Mouse (Mus musculus) spleen, adult 18-20 months (tissue): ENCODE measurements at regions not wholly inside any gene's neighbourhood (a gene's known extent, or its start where the extent isn't known, plus 50 kb on each side); places are given as distances from the start of the nearest gene placed in this dataset.

ENCODE experiments used
- DNase-seq, 2 experiments: peaks; one replicate each; pipeline ENCODE4 v3.0.0; 2022; ENCODE audit warnings: mixed read lengths in 2 of 2

DNA sequence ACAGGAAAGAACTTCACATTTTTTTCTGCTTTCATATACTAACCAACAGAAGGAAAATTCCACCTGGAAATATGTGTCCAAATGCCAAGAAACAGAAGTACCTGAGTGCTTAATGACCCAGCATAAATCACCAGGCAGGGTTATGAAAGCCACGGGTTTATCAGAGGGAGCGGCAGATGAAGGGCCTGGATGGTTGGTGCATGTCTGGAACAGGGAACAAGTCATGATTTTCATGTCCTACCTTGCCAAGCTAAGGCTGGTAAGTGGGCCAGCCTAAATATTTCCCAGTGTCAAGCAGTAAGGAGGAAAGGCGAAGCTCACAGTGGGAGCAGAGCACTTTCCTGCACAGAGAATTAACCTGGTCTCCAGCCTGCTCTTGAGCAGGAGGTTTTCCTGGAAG is 132.3 kb upstream of the Foxq1 start:
- no peak for DNase-seq

DNA sequence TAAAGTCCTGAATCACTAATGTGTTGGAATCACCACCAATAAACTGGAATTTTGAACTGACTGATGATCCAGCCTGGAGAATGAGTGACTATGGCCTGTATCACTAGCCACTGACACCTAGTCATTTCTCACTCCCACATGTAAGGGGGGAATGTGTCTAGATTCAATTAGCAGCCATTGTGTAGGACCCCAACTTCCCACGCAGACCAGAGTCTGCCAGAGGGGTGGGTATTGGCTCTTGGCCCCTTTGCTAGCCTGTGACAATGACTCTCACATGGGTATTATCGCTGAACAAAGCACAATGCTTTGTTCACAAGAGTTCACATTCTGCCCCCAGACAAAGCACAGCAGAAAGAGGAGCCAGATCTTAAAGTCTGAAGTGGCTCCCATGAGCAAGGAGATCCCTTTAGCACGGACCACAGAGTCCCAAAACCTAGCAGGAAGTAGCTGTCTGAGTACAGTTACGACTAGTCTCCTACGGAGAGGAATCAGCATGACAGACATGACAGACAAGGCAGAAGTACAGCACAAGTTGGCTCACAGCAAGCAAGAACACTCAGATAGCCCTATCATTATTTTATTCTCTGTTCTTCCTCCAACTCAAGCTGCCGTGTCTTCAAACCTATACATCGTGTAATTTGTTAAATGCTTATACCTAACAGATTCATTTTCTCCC is 130.0 kb upstream of the Foxq1 start:
- DNase-seq = no peak

DNA sequence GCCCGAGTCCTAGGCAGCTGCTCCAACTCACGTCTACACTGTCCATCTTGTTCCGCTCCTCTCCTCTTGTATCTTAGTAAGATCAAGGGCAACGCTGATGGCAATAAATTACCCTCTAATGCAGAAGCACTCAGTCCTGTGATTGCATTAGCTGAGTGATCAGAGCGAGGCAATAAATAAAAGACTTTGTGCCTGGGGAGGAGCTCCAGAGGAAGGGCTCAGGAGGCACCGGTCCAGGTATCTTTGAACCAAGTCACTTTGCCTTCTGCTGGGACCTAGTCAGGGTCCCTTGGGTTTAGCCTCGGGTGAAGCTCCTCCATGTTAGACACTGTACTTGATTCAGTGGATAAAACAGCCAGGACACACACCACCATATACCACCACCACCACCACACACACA is 119.5 kb upstream of the Foxq1 start:
- DNase-seq = no peak

DNA sequence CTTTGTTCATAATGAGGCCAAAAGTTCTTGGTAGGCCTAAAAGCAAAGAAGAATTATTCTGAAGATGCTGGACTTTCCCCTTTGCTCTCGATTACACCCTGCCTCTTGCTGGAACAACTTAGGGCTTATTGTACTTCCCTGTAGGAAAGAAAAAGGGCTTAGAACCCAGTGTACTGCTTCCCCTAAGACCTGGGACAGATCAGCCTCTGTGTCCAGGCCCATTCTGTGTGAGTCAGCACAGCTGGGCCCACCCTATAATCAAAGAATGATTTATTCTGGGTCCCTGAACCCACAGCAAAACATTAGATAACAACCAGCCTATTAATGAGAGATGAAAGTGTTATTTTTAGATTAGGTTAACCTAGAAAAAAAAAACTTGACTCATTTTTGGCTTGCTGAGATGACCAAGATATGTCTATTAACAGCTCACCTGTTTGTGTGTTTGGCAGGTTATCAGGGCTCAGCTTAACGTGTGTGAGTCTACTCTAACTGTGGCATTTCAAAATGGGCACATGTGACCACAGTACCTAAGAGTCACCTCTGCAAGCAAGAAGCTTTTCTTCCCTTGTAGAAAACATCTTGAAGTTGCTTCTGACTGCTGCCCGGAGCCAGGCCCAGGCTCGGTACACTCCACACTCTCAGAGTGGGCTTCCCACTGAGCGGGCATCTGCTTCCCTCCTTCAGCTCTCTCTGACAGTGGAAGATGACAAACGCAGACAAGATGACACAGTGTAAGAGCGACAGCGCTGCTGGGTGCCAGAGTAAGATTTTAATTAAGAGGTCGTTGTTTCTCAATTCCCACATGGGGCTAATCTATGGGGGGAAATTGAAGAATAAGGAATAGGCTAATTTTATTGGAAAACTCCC is 115.9 kb upstream of the Foxq1 start:
- no peak for DNase-seq

DNA sequence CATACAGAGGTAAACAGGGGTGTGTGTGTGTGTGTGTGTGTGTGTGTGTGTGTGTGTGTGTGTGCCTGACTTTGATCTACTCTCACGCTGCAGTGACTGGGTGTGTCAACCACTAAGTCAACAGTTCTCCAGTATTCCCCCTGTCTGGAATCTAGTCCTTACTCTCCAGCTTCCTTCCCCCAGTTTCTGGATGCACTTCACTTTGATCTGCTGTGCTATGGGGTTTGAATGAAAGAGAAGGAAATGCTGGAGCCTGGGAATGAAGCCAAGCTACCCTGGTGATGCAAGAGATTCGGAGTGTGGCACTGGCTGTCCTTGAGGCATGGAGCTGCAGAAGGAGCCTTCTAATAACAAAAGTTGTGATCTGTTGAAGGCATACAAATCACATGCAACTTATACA is 97.1 kb upstream of the Foxq1 start:
- no peak for DNase-seq

DNA sequence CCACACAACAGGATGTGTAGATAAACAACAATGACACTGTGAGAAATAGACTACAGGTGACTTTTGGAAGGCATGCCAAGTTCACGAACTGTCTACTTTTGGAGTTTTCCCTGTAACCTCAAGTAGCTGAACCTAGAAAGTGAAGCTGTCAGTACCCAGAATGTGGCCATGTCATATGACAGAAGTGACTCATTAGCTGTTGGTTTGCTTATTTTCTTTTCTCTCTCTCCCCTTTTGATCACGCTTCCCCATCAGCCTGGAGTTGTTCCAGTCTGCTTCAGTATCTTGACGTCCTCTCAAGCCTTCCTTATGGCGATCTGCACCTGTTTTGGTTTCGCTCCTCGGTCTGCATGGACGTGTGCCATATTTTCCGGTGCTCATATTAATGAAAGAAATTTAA is 90.8 kb upstream of the Foxq1 start:
- DNase-seq = no peak

DNA sequence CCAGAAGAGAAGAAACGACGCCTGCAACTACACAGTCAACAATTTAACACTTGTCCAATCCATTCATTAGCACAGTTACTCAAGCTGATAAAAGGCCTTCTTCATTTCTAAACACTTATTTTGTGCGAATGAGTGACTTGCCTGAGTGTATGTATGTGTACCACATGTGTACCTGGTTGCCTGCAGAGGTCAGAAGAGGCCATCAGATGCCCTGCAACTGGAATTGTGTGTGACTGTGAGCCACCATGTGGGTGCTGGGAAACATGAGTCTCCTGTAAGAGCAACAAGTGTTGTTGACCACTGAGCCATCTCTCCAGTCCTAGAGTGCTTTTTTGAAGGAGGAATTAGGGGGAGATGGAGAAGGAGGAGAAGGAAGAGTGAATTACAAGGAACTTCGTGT is 90.2 kb upstream of the Foxq1 start:
- no peak for DNase-seq

DNA sequence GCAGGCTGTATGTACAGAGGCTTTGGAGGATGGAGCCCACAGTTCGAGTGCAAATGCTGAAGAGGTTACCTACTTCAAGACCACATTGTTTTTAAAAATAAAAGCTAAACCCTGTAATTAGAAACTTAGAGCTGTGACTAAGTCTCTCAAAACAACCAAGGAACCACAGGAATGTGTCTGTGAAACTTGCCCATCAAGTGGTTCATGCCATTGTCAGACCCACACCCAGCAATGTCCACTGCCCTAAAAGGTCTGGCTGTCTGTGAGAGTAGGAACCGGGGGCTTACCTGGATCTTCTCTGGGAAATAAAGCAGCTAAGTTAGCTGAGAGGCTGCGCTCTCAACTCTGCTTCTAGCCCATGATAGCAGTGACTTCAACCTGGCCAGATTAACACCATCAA is 87.8 kb upstream of the Foxq1 start:
- no peak for DNase-seq

DNA sequence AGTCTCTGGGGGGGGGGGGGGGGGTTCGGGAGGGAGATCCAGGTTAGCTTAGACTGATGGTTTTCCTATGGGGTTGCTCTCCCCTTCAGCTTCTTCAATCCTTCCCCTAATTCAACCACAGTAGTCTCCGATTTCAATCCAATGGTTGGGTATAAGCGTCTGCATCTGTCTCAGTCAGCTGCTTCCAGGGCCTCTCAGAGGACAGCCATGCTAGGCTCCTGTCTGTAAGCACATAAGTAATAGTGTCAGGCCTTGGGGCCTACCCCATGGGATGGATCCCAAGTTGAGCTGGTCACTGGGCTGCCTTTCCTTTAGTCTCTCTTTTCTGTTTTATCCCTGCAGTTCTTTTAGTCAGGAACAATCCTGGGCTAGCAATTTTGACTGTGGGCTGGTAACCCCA is 87.0 kb upstream of the Foxq1 start:
- DNase-seq = no peak

DNA sequence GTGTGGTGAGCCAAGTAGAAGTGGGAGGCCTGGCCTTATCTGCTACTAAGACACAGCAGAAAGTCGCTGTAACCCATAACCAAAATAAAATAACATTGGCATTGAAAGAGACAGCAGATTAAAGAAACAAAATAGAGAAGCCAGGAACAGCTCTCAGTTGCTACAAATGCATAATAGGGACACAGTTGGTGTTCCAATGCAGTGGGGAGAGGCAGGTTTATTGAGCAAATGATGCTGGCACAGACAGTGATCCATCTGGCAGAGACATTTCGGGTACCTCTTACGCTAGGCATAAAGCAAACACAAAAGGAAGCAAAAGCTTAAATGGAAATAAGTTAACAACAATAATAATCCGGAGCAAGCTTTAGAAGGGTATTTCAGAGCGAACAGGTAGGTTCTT is 83.6 kb upstream of the Foxq1 start:
- no peak for DNase-seq

DNA sequence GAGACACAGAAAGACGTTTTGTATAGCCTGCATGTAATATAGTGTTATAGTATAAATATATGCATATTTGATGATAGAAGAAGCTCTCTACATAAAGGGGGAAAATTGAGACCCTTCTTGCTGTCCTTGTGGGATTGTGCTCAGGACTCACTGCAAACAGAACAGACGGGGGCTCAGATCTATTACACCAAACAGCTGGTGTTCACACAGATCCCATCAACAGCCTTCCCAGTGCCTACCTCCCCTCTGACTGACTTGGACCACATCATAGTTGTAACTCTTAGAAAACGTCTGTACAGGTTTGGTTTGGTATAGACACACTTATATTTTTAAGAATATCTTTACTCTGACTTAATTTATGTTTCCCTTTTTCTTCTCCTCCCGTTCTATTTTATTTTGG is 83.1 kb upstream of the Foxq1 start:
- DNase-seq = no peak

DNA sequence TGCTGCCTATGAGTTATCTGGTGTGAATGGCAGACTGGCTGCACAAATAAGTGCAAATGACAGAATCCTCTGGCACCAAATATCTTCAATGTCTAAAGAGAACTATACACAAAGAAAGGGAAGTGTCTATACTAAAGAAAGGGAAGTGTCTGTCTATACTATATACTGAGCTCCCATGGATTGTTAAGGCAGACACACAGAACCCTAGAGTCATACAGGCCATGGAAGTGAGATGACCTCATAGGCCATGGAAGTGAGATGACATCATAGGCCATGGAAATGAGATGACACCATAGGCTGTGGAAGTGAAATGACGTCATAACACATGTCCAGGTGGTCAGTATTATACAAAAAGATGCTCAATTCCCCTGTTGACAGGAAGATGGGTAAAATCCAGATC is 82.7 kb upstream of the Foxq1 start:
- no peak for DNase-seq

DNA sequence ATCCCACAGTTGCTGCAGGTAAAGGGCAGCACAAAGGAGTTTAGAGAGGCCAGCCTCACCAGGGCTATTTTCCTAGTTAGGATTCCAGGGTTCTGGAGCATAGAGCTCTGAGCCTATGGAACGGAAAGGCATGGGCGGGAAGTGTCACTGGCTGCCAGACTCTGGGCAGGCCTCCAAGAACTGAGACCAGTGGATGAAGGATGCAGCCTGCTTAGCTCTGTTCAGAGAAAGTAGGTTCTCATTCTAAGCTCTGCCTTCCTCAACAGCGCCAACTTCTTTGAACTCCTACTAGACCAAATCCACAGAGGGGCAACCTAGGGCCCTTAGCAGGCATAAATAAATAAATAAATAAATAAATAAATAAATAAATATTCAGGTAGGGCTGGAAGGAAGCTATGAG is 80.1 kb upstream of the Foxq1 start:
- no peak for DNase-seq

DNA sequence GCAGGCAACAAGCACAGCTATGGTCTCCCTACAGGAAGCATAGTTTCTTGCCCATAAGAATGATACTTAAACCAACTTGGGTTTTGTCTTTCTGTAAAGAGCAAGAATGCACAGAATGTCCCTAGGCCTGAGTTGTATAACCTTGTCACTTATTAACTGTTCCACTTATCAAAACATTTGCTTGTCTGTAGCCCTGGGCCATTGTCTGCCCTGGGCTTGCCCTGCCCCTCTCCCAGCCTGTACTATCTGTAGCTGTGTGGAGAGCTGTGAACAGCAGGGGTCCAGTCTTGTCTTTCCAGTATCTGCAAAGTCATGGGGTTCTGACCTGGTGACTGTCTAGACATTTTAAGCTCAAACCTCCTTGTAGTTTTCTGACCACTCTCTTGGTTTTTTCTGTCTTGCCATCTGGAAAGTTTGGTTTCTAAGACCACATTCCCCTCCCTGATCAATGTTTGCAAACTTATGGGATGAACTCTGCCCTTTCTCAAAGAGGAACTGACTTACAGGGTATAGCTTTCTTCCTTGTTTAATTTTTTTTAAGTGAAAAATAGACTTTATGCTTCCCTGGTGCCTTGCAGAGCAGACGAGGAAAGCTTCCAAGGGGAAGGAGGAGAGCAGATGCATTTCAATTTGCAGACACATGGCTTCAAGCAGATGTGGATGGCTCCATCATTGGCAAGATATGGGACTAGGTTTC is 78.6 kb upstream of the Foxq1 start:
- no peak for DNase-seq

DNA sequence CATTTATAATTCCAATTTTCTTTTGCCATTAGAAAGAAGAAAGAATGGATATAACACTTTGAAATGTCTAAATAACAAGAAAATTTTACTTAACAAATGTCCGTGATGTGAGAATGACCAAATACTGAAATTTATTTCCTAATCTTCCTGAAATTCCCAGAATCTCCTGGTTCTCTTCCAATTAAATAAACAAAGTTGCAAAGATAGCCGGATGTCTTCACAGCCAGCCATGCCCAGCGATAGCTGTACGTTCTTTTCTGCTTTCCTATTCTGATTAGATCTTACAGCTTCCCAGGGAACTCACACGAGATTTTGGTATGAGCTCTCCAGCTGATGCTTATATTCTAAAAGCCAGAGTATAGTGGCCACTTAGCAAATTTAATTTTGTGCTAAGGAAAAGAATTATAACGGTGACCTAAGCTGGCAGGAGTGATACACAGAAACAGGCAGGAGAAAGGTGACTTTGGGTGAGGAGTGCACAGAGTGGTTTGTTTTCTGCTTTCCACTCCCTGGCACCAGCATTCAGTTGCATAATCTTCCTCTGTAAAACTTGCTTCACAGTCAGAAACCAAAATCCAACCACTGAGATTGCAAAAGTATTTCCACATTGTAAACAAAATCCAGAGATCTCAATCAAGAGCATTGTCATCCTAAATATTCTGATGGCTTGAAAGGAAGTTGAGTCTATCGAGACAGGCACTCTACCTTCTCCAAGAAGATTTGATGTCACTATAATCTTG is 74.7 kb upstream of the Foxq1 start:
- no peak for DNase-seq

DNA sequence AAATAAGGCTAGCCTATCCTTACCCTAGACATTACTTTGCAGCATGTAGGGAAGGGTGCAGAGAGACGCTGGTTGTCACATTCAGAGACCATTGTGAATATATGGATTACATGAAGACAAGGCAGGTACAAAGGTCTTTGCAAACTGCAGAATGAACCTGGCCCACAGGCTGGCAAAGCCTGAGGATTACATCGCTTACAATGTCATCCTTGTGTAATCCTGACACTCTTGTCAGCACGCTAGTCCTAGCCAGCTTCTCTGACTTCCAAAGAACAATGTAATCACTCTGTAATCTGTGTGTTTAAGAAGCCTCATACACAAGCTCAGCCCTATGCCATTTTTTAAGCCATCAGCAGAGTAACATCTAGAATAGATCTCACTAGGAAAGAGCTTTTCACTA is 69.6 kb upstream of the Foxq1 start:
- no peak for DNase-seq

DNA sequence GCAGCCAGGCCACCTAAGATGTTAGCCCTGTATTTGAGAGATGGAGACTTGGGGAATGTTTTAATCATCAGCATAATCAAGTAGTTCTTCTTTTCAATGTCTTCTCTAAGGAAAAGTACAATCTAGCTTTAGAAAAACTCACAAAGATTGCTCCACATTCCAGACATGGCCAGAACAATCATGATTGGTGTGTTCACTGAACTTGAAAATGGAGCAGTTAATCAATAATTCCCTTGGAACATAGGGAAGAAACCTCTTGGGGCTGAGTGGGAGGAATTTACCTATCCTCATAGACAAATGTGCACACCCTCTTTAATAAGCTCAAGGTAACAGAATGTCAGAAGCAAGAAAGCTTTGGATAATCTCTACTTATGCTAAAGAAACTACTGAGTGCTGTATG is 67.7 kb upstream of the Foxq1 start:
- DNase-seq = no peak

DNA sequence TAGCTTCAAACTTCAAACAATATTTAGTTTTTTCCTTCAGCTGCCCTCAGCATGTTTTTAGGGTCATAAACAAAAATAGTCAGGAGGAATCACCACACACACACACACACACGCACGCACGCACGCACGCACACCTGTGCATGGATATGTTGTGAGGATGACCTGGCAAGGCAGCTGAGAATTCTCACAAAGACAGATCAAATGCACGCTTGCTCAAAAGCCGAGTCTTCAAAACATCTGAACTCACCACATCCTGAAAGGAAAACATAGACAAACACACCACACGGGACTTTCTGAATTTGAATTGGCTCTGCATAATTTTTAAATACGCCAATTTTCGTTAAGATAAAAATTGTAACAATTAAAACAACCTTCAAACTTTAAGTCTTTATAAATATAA is 52.7 kb upstream of the Foxq1 start:
- no peak for DNase-seq

DNA sequence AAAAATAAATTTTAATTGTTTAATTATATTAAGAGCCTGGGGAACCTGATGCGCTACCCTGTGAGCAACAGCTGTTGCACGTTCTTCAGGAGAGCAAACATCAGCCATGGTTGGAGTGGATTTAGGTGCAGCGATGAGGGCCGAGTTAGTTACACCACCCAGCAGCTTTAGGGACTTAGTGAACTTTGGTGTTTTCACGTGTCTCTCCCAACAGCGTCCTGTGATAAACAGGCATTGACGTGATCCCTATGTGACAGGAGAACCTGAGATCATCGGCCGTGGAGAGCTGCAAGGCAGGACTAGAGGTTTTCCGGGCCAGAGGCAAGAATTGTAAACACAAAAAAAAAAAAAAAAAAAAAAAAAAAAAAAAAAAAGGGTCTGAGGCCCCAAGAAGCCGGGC is 52.1 kb upstream of the Foxq1 start:
- no peak for DNase-seq

DNA sequence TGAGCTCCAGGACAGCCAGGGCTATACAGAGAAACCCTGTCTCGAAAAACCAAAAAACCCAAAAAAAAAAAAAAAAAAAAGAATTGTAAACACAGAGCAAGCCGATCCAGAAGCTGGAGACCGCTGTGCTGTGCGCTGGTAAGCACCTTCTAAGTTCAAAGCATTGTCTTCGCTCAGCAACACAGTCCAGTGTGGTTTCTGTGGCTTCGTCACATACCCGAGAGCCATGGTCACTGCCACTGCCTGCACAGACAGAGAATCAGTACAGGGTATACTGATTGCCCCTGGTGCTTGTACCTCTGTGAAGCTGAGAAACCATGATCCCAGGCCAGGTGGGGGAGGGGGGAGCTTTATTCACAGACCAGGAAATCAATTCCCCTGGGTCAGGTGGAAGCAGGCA is 51.6 kb upstream of the Foxq1 start:
- DNase-seq = no peak

DNA sequence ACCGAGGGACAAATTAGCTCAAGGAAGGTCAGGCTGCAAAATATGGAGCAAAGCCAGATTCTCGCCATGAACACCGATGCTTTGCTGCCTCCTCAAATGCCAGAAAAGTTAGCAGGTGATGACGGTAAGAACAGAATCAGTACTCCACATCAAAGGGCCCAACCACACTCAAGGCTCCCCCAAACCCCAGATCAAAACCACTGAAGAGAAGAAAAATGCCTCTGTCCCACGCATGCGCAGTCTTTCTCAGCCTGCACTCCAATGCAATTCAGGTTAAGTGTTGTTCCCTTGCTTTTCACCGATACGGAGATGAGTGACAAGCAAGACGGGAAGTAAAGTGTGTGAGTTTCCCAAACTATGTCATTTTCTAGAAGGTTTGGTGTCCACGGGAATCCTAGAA is 50.5 kb upstream of the Foxq1 start:
- DNase-seq = no peak
